Mouse (Mus musculus) cerebellum, adult 18-20 months (tissue): Measurements from ENCODE around the gene Tex46.

Source experiments
- DNase-seq, 2 experiments: peaks; one replicate each; pipeline ENCODE4 v3.0.0; 2021

The Tex46 gene

GRCm38 (mm10) chr4:136635995-136636394 lies 25.8 kb downstream of the Tex46 start:
- DNase-seq: no peak

- no peak for DNase-seq
Measured at GRCm38 (mm10) chr4:136636511-136636910, 26.3 kb downstream of the Tex46 start.

GRCm38 (mm10) chr4:136636983-136637562 lies 26.8 kb downstream of the Tex46 start:
- no peak for DNase-seq

DNA sequence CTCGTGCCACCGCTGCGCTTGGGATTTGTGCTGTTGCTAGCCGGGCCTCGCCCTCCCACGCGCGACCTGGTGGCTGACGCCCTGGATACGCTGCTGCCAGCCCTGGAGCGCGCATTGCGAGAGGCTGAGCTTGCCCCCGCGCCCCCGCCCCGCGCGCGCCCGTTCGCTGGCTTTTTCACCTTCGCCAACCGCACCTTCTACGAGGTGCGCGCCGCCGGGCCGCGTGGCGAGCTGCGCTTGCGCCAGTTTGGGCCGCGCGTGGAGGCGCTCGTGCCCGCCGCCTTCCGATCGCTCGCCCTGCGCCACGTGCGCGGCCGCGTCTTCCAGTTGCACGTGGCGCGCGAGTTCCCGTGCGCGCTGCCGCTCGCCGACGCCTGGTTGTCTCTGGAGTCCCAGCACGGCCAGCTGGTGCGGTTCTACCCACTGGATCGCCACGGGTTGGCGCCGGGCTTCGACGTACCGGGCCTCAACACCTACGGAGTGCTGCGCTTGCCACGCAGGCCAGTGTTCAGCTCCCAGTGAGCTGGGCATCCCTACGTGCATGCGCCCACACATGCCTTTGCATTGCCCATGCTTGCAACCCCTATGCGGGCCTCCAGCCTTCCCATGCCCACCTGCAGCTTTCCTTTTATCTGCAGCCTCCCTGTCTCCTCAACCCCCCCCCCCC lies 27.5 kb downstream of the Tex46 start:
- peak in 1 of 2 experiments; percentile 48 for DNase-seq

DNA sequence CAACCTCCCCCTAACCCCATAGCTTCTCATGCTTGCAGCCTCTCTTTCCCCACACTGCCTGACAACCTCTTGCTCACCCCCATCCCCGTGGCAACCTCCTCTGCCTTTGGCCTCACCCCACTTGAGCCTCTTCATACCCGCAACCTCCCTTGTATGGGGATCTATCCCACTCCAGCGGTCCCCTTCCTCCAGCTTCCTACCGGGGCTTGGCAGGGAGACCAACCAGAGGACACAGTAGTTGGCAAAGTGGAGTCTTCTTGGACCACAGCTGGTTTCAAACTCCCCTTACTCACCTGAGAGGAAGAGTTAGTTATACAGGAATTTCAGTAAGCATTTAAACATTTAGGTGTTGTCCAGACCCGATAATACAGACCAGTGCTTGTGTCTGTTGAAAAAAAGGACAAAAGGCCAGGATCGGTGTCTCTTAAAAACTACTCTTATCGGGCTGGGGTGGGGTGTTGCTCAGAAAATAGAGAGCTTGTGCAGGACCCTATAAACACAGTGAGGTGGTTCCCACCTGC lies 28.1 kb downstream of the Tex46 start:
- no peak for DNase-seq

DNA sequence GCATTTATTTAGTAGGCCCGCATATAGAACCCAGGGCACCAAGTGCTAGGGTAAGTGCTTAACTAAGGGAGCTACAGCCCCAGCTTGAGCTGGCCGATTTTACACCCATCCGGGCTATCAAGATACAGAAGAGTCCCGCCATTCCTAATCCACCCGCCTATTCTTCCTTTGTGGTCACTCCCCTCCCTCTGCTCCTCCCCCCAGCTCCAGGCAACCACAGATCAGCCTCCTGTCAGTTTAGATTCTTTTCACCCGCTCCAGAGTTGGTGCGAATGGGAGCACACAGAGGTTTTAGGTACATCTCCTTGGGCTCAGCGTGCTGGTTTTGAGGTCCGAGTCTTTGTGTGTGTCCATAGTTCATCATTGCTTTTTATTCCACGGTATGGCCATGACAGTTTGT lies 28.7 kb downstream of the Tex46 start:
- DNase-seq: no peak

- peak; percentile 84 to 90 for DNase-seq
Measured at GRCm38 (mm10) chr4:136648922-136649479, 38.8 kb downstream of the Tex46 start.

GRCm38 (mm10) chr4:136649480-136650196 lies 39.4 kb downstream of the Tex46 start:
- no peak for DNase-seq

- no peak for DNase-seq
Measured at GRCm38 (mm10) chr4:136650261-136650660, 40.0 kb downstream of the Tex46 start.

DNA sequence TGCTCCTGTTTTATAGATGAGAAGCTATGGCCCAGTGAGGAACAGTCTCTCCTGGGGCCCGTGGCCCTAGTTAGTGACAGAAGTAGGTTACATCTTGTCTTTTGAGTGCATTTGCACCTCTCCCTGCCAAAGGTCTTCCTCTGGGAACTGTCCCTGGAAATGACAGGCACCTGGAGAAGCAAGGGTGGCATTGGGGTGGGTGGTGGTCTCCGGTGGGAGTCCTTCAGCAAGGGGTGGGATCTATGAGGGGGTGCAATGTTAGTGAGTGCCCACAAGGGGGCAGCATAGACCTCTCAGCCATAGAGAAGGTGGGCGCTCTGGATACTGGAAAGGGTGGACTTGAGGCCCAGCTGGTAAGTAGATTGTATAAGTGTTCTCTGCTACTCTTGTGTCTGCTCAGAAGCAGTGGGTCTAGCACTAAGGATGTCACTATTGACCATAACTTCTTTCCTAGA lies 41.1 kb downstream of the Tex46 start:
- DNase-seq: peak; percentile 28 to 45

DNA sequence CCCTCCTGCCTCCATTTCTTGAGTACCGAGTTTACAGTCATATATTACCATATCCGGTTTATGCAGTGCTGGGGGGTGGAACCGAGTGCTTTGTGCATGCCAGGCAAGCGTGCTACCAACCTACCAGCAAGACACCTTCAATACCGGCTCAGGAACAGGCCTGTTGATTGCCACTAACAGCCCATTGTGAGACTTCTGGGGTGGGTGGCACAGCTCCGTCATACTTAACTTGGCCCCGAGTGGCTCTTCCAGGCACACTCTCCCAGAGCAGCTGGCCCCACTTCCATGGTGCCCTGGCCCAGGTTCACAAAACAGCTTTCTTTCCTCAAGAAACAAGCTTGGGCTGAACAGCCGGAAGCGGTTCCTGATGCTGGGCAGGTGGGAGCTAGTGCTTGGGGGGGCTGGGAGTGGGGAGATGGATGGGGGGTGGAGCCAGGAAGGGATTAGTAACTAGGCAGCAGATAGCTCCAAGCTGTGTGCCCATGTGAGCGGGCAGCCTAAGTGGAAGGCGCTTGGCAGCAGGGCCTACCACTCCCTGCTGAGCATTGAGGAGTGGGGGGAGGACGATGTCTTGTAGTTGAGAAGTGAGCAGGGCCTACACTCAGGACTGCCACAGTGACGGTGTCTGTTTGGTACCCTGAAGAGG lies 41.8 kb downstream of the Tex46 start:
- peak in 1 of 2 experiments; percentile 43 for DNase-seq

DNA sequence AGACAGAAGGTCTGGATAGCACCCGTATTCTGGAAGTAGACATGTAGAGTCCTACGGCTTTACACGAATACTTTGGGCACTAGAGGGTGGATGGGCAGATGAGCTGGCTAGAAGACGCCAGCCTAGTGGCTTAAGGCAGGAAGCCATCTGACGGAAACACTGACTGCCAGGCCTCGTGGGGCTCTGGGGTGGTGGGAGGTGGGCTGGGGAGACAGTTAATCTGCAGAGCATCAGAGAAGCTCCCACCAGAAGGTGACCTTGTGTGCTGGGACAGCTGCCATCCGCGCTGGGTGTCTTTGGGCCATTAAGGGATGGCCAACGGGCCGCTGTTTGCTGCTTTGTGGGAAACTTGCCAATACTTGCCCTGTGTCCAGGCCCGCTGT lies 42.3 kb downstream of the Tex46 start:
- DNase-seq: peak; percentile 41 to 47

GRCm38 (mm10) chr4:136653019-136653418 lies 42.8 kb downstream of the Tex46 start:
- DNase-seq: no peak

- no peak for DNase-seq
Measured at GRCm38 (mm10) chr4:136653692-136654234, 43.5 kb downstream of the Tex46 start.

DNA sequence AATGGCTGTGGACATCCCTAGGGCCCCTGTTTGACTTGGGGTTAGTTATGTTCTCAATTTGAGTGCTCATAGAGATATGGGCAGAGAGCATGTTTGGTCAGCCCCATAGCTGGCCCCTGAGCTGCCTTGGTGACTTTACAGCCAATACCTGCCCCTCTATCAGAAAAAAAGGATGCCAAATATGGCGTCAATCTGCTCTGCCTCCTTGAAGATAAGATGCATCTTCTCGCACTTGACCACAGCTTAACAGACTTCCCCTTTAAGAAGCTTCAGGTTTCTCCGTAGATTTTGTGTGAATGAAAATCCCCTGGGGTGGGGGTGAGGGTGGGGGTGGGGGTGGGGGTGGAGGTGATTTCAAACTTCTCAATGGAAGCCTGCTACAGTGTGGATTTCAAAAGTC lies 47.7 kb downstream of the Tex46 start:
- DNase-seq: no peak
